Mouse (Mus musculus) lung, embryonic 14.5 days (tissue): Measurements from ENCODE around the gene Sema7a. TPM values are rescaled to one million over a fixed set of nuclear protein-coding genes. Genes with fewer than 3 reads are reported as not detected.

Experiments
- ATAC-seq: fragments of 200-750 bp; cut with Nextera tagmentation; 2 replicates; pipeline ENCODE4 v1.8.0; 2017; ENCODE audit warnings: mild to moderate bottlenecking, moderate TSS enrichment, moderate library complexity; ENCODE audit not compliant: insufficient read depth
- DNase-seq: peaks from one replicate; pipeline ENCODE4 v3.0.0-alpha.2; 2015
- H3K27ac ChIP-seq: fragments of 300-500 bp; sonication (generic); 2 replicates; pipeline ENCODE4 v1.5.1; 2014; ENCODE audit warnings: low read depth, mild to moderate bottlenecking, moderate library complexity
- H3K27me3 ChIP-seq: fragments of 300-500 bp; sonication (generic); 2 replicates; pipeline ENCODE4 v1.6.1; 2014; ENCODE audit warnings: low read length, control low read depth; ENCODE audit not compliant: insufficient read depth
- H3K36me3 ChIP-seq: fragments of 300-500 bp; sonication (generic); 2 replicates; pipeline ENCODE4 v1.6.1; 2014; ENCODE audit warnings: control low read depth; ENCODE audit not compliant: insufficient read depth
- H3K4me1 ChIP-seq: fragments of 300-500 bp; sonication (generic); 2 replicates; pipeline ENCODE4 v1.6.1; 2014; ENCODE audit warnings: antibody characterized with exemption, control low read depth; ENCODE audit not compliant: insufficient read depth
- H3K4me2 ChIP-seq: fragments of 300-500 bp; sonication (generic); 2 replicates; pipeline ENCODE4 v1.6.1; 2014; ENCODE audit warnings: mild to moderate bottlenecking
- H3K4me3 ChIP-seq: fragments of 300-500 bp; sonication (generic); 2 replicates; pipeline ENCODE4 v1.5.1; 2014; ENCODE audit warnings: low read depth, low read length
- H3K9ac ChIP-seq: fragments of 300-500 bp; sonication (generic); 2 replicates; pipeline ENCODE4 v1.6.1; 2014
- H3K9me3 ChIP-seq: fragments of 300-500 bp; sonication (generic); 2 replicates; pipeline ENCODE4 v1.6.1; 2016; ENCODE audit warnings: low read depth, low read length, control low read depth
- CTCF ChIP-seq: IDR thresholded peaks from 2 replicates; pipeline ENCODE4 v1.5.1; 2016; ENCODE audit warnings: antibody characterized with exemption, low read depth
- WGBS: fragments of 180-500 bp; shearing (Covaris S2); extraction: QIAGEN DNeasy Blood & Tissue Kit; methylation state at CpG from one replicate; pipeline ENCODE4 v1.1.7; 2014; 5-methylcytosine and 5-hydroxymethylcytosine counted together
- polyA plus RNA-seq: library from polyadenylated mRNA; unstranded; fragments of >200 nt; fragmentation: Nextera tagmentation; extraction: Ambion mirVana; gene quantifications from 2 replicates; pipeline ENCODE4 v1.2.1, GENCODE M21; 2014

Sema7a gene
- polyA plus RNA-seq, 1 experiment from 2014 or later = 1.0 TPM

- no peaks in the 10 kb centered on the region for H3K4me1 ChIP-seq
- no peaks in the 10 kb centered on the region for H3K36me3 ChIP-seq
- no peak overlapping the region for H3K4me3 ChIP-seq
- ATAC-seq = no peak
- H3K4me2 ChIP-seq = no peak overlapping the region
- no peak for DNase-seq
- no peaks in the 10 kb centered on the region for H3K27me3 ChIP-seq
- H3K9ac ChIP-seq = no peak overlapping the region
- H3K9me3 ChIP-seq = no peaks in the 10 kb centered on the region
- WGBS = 72% methylated on average over 6 of the region's 6 CpGs
- TF ChIP-seq CTCF = no peak
- no peak overlapping the region for H3K27ac ChIP-seq
These were observed 33.6 kb downstream of the Sema7a start for GRCm38 (mm10) chr9:57973440-57974066.

DNA sequence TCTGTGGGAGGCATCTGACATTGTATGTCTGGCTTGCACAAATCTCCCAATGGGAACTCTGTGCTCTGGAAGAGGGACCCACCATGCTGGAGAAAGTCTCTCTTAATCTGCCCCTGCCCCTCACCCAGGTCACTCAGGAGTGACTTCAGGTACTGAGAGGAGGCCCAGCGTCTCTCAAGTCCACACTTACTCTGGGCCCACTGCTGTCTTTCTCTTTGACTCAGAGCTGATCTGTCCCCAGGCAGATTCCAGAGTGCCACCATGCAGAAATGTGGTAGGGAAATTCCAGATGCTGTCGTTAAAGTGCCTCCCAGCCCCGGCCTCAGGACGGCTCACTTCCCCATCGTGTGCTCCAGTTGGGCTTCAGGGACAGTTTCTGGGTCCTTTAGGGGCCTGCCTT lies 34.3 kb downstream of the Sema7a start:
- TF ChIP-seq CTCF = no peak
- ATAC-seq = no peak
- Histone ChIP-seq H3K4me2 (no peak overlapping the region), H3K27me3 (no peaks in the 10 kb centered on the region), H3K4me1 (no peaks in the 10 kb centered on the region), H3K36me3 (no peaks in the 10 kb centered on the region), H3K9ac (no peak overlapping the region), H3K4me3 (no peak overlapping the region), H3K9me3 (no peaks in the 10 kb centered on the region), H3K27ac (no peak overlapping the region)
- 66% methylated on average over 5 of the region's 5 CpGs for WGBS
- no peak for DNase-seq

DNA sequence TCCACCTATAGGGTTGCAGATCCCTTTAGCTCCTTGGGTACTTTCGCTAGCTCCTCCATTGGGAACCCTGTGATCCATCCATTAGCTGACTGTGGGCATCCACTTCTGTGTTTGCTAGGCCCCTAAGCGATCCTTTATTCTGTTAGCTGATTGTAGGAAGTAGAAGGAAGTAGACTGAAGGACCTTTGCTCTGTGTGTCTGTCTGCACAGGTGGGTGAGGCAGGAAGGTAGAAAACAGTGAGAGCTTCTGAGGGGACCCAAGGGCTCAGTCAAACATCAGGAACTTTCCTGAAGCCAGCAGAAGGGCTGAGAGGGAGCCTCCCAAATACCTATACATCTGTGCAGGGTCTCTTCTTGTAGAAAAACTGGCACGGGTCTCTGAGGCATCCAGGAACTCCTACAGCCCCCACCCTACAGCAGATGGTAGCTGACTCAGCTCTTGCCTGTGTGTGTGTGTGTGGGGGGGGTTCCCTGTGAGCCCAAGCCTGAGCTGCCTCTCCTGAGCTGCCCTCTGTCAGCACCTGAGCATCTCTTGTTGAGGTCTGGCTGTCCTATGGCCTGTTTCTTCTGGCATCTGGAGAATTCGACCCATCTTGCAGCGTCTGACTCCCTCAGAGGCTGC lies 35.4 kb downstream of the Sema7a start:
- Histone ChIP-seq H3K27me3 (no peaks in the 10 kb centered on the region), H3K27ac (no peak overlapping the region), H3K9me3 (no peaks in the 10 kb centered on the region), H3K4me3 (no peak overlapping the region), H3K36me3 (no peaks in the 10 kb centered on the region), H3K4me1 (no peaks in the 10 kb centered on the region), H3K4me2 (no peak overlapping the region), H3K9ac (no peak overlapping the region)
- DNase-seq (no peak), ATAC-seq (no peak)
- WGBS = 70% methylated on average over 5 of the region's 5 CpGs
- no peak for TF ChIP-seq CTCF

GRCm38 (mm10) chr9:57978025-57978424 lies 38.1 kb downstream of the Sema7a start:
- no peak overlapping the region for H3K9ac ChIP-seq
- 57% methylated on average over 6 of the region's 6 CpGs for WGBS
- no peak overlapping the region for H3K4me2 ChIP-seq
- H3K4me1 ChIP-seq = no peaks in the 10 kb centered on the region
- ATAC-seq (no peak), DNase-seq (no peak)
- no peaks in the 10 kb centered on the region for H3K27me3 ChIP-seq
- no peak for TF ChIP-seq CTCF
- H3K27ac ChIP-seq = no peak overlapping the region
- no peaks in the 10 kb centered on the region for H3K36me3 ChIP-seq
- no peaks in the 10 kb centered on the region for H3K9me3 ChIP-seq
- H3K4me3 ChIP-seq = no peak overlapping the region

DNA sequence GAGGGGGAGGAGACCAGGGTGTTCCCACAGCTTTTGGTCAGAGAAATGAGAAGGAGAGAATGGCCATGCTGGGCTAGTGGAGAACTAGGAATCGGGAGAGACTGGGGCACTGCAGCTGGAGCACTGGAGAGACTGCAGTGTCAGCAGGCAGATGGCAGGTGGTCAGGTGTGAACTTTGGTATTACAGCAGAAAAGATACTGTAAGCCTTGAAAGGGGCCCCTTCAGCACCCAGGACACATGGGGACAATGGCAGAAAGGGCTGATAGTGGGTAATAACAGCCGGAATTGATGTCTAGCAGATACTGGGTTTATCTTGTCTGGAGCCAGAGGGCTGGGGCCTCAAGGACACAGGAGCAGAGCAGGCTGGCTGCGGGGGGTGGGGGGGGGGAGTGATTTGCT lies 38.9 kb downstream of the Sema7a start:
- no peaks in the 10 kb centered on the region for H3K4me1 ChIP-seq
- H3K27ac ChIP-seq = no peak overlapping the region
- DNase-seq (no peak), ATAC-seq (no peak)
- no peaks in the 10 kb centered on the region for H3K36me3 ChIP-seq
- no peaks in the 10 kb centered on the region for H3K9me3 ChIP-seq
- no peak overlapping the region for H3K9ac ChIP-seq
- no peak overlapping the region for H3K4me3 ChIP-seq
- no peak for TF ChIP-seq CTCF
- H3K27me3 ChIP-seq = no peaks in the 10 kb centered on the region
- no peak overlapping the region for H3K4me2 ChIP-seq
- WGBS = 44% methylated on average over 3 of the region's 3 CpGs

- ATAC-seq (no peak), DNase-seq (no peak)
- Histone ChIP-seq H3K27ac (no peak overlapping the region), H3K27me3 (no peaks in the 10 kb centered on the region), H3K4me1 (no peaks in the 10 kb centered on the region), H3K4me2 (no peak overlapping the region), H3K9me3 (no peaks in the 10 kb centered on the region), H3K36me3 (no peaks in the 10 kb centered on the region), H3K4me3 (no peak overlapping the region), H3K9ac (no peak overlapping the region)
- TF ChIP-seq CTCF = no peak
- WGBS = 75% methylated on average over 10 of the region's 10 CpGs
These were observed 40.7 kb downstream of the Sema7a start for GRCm38 (mm10) chr9:57980570-57980969.

GRCm38 (mm10) chr9:57985304-57985703 lies 45.4 kb downstream of the Sema7a start:
- ATAC-seq (no peak), DNase-seq (no peak)
- no peaks in the 10 kb centered on the region for H3K27me3 ChIP-seq
- no peak overlapping the region for H3K9ac ChIP-seq
- no peaks in the 10 kb centered on the region for H3K9me3 ChIP-seq
- H3K36me3 ChIP-seq = no peaks in the 10 kb centered on the region
- H3K4me3 ChIP-seq = no peak overlapping the region
- H3K4me1 ChIP-seq = no peaks in the 10 kb centered on the region
- H3K4me2 ChIP-seq = no peak overlapping the region
- H3K27ac ChIP-seq = no peak overlapping the region
- 89% methylated on average over 8 of the region's 8 CpGs for WGBS
- TF ChIP-seq CTCF = no peak
